Mouse (Mus musculus) adrenal gland, postnatal 36 days (tissue): ENCODE measurements around the gene Scaf8. TPM values are rescaled to one million over a fixed set of nuclear protein-coding genes. Genes with fewer than 3 reads are reported as not detected.

ENCODE experiments used
- DNase-seq, 2 experiments: peaks; one replicate each; pipeline ENCODE4 v3.0.0; 2021; ENCODE audit warnings: mixed read lengths in 1 of 2
- total RNA-seq, 2 experiments: library from RNA; stranded (reverse); gene quantifications; 2 replicates each; pipeline ENCODE4 v1.2.3; 2021

The Scaf8 gene
- total RNA-seq, 2 experiments from 2014 or later: 41.7 to 43.7 TPM

DNA sequence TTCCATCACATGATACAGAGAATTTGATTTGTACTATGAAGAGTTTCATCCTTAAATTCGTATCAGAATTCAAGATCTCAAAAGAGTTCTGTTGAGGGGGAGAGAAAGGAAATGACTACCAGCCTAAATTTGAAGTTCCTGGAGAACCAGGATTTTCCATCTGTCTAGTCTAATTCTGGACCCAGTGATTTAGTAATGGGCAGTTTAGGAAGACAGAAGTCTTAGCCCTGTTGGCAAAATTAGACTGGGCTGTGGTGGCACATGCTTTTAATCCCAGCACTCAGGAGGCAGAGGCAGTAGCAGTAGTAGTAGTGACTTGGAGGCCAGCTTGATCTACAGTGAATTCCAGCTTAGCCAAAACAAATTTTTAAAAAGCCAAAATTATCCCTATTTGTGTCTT, 93.7 kb downstream of the Scaf8 start:
- no peak for DNase-seq

DNA sequence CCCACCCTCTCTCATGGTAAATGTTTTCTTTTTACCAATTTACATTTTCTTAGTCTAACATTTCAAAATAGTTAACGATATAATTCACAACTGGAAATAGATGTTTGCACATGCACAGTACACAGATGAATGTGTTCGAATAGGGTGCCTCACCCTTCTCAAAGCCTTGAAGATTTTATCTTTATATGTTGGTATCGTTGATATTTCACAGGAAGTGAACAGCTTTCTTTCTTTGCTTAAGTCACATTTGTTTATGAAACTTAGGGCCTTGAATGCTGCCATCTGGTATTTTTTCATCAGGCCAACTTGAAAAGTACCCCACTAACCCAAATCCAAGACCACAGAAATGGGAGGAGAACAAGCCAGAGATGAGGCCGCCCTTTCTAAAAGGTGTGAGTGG, 94.8 kb downstream of the Scaf8 start:
- DNase-seq: no peak

DNA sequence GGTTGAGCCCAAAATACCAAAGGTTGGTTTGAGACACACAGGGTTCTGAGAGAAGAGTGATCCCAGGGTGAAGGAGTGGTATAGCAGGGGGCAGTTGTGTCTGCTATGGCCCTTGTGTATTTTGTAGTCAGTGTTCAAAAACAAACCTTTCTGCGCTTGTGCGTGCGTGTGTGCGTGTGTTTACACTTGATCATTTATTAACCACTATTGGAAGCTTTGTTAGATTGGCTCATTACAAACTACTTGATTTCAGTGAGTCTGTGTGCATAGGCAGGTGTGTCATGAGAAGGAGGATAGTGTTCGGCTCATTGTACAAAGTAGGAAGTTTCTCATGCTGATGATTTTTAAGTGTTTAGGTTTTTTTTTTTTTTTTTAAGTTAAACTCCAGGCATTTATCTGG, 95.4 kb downstream of the Scaf8 start:
- no peak for DNase-seq

DNA sequence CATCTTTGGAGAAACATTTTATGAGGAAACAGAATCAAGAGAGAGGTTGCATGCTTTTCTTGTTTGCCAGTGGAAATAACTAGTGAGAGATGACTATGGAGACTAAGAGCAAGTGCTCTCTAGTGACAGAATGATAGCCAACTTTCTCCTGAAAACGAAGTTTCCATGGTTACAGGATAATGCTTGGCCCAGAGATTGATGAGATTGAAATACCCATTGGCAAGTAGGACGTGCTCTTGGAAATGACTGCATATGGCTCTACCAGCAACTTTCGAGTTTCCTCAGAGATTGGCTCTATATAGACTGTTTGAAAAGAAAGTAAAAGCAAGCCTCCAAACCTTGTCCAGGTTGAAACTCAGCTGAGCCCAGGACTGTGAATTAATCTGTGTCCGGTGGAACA, 97.3 kb downstream of the Scaf8 start:
- DNase-seq: no peak

DNA sequence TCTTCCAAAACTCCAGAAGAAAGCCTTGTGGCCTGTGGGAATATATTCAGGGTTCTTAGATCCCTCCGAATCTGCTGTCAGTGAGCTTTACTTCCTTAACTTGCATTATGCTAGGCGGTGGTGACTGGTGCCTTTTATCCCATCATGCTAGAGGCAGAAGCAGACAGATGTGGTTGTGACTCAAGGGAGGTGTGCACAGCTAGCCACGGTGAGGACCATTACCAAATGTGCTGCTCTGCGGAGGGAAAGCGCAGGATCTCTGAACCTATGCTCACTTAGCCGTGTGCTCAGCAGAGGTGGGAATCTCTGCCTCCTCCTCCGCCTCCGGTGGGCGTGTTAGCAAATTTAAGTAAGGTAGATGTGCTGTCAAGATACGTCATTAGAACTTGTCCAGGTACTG, 98.1 kb downstream of the Scaf8 start:
- no peak for DNase-seq

DNA sequence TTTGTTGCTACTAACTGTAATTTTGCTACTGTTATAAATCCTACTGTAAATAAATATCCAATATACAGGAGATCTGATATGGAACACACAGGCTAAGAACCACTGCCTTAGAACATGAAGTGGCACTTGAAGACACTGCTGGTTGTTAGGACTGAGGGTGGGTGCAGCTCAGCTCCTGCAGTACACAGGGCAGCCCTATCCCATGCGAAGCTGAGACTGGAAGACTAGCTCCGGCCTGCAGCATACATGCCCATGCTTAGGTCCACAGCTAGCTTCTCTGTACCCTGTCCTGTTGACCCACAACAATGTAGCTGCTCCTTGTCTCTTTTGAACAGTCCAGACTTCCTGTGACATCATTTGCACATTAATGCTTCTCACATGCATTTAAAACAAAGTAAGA, 100.1 kb downstream of the Scaf8 start:
- DNase-seq: no peak

DNA sequence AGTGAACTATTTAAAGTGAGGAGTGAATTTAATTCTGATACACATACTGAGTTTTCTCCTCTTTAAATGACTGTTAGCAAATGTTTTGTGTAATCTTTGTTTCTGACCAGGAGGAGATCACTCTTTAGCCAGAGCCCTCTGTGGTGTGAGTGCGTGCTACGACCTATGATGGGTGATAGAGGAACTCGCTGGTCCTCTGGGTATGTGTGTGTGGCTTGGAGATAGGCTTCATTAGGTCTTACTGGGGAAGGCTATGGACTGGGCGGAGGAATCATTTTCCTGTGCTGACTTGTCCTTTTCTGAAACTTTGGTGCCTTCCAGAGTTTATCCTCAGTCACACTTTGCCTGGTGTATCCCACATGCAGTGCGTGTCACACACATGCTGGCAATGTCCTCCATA, 102.3 kb downstream of the Scaf8 start:
- no peak for DNase-seq

DNA sequence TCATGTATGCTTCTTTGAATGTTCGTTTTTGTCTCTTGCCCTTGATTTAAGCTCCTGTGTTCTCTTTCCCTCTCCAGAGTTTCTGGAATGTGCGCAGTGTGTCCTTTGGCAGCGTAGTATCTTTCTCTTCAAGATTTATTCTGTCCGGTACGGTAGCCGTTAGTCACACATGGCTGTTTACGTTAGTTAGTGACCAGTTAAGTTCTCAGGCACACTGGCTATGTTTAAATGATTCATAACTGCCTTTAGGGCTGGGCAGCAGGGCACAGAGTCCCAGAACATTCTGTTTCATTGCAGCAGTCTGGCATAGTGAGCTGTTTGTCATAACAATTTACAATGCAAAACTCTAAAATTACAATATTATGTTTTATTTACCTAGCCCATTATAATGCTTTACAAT, 103.6 kb downstream of the Scaf8 start:
- peak; percentile 42 to 58 for DNase-seq

DNA sequence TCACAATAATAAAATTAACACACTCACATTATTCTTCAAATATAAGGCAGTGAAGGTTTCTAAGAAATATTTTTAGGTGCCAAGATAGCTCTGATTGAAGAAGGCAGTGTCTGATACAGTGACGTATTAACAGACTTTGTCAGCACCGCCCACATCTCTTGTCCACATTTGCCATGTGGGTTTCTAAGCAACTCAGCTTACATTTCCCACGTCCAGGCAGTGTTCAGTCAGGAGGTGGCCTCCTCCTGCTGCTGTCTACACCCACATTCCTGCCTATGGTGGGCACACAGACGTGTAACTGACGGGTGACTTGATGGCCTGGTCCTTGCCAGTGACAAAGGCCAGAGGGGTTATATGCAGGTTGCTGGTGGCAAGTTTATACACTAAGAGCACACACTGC, 104.1 kb downstream of the Scaf8 start:
- DNase-seq: no peak

DNA sequence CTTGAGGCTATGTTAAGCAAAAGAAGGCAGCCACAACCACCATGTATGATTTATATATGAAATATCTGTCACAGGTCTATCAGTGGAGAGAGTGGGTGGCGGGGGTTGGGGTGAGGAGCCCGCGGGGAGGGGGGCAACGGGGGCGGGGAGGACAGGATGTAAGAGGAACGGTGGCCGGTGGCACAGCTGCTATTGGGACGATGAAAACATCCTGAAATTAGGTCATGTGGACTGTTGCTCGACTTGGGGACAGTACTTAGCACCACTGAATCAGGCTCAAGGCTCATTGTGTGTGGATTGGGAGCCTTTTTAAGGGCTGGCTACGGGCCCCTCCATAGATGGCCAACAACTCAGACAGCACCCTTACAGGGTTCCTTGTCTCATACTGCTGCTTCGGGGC, 105.4 kb downstream of the Scaf8 start:
- peak in 1 of 2 experiments; percentile 19 for DNase-seq

DNA sequence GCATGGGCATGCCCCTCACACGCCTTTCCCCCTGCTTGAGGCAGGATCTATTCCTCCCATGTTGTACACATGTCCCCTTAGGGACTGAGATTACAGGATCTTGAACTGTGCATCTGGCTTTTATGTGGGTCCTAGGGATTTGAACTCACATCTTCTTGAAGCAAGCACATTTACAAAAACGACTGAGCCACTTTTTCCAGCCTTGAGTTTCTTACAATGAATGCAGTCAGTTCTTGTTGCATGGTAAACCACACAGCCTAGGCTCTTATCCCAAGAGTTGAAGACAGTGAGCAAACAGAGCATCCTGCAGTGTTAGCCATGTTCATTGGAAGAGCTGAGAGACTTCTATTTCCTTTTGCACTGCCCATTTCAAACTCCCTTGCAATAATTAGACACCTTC, 108.3 kb downstream of the Scaf8 start:
- no peak for DNase-seq

DNA sequence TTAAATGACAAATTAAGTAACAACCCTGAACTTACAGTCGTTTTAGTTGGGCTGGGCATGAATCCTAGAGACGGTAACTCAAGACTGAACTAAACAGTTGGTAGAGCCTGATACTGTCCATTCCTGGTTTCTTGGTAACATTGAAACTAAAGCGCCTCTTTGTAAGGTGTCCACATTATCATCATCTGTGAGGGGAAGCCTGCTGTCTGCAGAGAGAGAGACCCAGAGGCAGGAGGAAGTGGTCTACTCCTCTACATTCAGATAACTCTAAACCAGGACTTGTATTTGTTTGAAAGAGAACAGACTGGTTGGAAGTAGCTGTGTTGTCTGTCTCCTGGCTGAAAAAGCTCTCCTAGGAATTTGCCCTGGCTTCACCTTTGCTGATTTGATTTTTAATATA, 108.9 kb downstream of the Scaf8 start:
- DNase-seq: no peak

DNA sequence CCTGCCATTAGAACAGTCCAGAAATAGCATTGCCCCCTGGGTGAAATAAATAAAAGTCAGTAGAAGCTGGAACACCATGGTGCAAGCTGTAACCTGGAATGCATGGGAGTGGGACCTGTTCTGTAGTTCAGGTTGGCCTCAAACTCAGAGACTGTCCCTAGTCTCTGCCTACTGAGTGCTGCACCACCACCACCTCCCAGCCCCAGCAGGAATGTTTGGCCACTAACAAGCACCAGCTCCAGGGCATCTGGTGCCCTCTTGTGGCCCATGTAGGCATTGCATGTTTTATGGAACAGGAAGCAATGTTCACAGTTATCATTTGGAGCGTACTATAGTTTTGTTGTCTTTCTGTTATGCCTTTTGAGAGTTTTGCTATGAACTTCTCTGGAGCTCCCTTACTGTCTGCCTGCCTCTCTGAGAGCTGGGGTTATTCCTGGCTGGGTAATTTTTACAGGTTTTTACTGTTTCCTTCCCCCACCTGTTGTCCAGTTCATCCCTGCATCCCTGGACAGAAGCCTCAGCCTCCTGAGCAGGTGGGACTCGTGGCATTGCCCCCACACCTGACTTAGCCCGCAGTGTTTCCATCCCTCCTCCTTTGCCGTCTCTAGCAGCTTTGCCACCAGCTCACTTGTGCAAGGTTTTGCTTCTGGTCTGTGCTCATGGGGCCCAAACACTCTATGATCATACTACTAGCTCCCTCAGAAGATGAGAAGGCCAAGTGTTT, 109.8 kb downstream of the Scaf8 start:
- peak; percentile 87 to 89 for DNase-seq

DNA sequence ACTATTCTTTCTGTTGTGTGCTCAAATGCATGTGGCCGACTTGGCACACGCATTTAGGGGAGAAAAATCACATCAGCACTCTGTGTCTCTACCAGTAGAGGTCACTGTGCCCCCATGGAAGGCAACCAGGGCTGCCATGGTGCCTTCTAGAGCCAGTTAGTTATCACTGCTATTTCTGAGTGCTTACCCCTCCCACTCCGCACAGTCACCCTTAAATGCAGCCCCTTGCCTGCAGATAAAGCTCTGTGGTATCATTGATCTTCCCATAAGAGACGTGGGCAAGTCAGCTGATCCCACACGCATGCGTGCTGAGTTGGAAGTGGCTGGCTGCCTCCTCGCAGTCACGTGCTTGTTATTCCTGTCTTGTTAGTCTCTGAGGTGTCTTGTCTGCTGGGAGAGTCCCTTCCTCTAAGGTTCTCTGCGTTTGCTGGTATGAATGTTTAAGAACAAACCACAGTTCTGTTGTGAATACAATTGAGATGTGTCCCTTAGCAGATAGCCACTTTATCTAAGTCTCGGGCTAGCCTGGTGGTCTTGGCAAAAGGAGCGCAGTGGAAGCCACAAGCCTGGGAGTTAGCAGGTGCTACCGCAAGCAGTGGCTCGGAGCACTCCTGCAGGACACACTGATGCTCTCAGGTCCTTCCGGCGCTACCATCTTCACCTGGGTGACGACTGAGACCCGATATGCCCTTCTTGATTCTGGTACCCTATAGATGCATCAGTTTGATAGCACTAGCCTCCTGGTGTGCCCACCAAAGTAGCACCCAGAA, 115.6 kb downstream of the Scaf8 start:
- peak; percentile 57 to 67 for DNase-seq

DNA sequence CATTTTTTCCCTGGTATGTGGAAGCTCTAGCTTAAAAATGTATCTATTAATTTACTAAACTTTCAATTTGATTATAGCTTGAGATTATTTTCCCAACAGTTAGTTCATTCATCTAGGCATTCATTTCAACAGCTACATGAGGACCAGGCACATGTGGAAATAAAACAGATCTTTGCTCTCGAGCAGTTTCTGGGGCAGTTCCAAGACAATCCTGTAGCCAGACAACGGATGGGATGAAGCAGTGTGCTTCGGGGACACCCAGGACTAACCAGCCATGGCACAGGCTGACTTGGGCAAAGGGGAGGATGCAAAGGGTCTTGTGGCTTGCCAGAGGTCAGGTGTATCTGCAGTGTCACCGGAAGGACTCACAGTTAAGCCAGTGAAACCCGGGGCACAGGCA, 117.9 kb downstream of the Scaf8 start:
- DNase-seq: no peak

DNA sequence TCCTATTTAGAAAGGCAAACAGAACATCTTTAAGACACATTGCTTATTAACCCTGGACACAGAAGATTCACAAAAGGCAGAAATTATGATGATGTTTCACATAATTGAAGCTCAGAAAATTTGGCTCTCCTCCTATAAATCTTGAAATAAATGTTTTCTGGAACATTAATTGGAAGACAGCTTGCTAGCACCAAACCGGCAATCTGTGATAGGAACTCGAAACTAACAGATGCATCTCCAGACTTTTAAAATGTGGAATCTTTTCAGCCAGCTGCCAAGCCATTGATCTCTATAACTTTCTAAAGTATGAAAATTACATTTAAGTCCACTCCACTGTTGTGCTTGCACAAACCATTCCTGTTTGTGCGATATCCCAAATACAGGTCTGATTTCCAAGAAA, 128.9 kb downstream of the Scaf8 start:
- DNase-seq: no peak

DNA sequence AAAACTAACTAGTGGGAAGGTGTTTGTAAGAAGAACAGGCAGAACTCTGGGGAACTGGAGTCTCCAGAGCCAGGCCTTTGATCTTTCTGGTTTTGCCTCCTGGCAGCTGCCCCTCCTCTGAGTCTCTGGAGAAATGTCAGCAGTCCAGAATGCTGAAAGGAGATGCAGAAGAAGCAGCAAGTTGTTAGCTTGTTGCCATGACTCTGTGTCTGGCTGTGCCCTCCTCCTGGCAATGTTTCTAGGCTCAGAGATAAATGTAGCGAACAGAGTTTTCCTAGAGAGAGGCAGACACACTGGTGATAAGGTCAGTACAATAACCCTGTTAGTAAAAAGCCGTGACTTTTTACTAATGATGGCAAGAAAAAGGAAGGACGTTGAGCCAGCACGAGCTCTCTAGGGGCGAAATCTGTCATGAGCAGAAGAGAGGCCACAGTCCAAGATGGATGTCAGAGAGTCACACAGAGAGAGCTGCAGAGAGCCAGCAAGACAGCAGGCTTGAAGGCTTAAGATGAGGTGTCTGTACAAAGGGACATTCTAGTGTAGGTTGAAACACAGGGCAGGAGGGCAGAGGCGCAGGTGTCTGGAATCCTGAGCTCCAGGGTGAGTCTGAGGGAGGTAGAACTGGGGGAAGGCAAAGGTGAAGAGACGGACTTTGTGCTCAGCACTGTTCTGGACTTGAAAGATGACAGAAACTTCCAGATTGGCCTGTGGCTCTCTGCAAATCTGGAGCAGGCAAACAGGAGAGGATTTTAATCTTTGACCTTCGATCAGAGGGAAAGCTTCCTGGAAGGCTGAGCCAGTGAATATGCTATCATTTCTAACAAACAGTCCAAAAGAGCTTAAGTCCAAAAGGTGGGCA, 130.3 kb downstream of the Scaf8 start:
- DNase-seq: peak; percentile 57 to 59

DNA sequence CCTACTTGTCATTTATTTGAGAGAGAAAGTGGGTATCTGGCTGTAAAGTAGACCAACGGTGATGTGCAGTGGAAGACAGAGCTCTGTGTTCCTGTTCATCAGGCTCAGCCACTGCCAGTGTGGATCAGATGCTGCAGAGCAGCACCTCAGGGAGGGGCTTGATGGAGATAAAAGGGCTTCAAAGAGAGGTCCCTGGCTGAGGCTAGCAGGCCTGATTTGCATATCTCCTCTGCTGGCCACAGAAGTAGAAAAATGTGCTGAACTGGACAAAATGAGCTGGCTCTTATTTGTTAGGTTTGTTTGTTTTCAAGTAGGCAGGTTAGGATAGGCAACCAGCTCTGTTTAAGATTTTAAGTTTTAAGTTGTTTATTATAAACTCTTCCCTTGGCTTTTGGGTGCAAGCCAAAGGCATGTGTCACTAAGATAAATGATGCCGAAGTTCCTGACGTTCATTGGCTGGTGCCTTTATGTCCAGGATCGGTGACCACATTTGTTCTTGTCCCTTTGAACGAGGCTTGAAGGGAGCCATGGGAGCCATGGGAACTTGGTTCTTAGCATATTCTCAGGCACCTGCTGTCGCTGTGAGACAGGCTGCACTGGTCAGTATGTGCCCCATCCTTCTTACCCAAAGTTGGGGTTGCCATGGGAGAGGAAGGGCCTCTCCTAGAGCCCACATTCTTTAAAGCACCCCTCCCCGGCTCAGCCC, 132.0 kb downstream of the Scaf8 start:
- DNase-seq: peak; percentile 16 to 46
